Mouse (Mus musculus): ENCODE measurements at regions not wholly inside any gene's neighbourhood (a gene's known extent, or its start where the extent isn't known, plus 50 kb on each side); places are given as distances from the start of the nearest gene placed in this dataset.
A peak's percentile ranks its signal among the peaks of the same experiment; 100 is the strongest.

GRCm38 (mm10) chr10:55416304-55416703 is 690.4 kb upstream of the Msl3l2 start:
- no peak for DNase-seq (ENCODE audit: low read depth)

- peak; percentile 18 for DNase-seq (ENCODE audit: low read depth)
Measured at GRCm38 (mm10) chr10:55416769-55417168, 689.9 kb upstream of the Msl3l2 start.

- DNase-seq (ENCODE audit: low read depth) = peak; percentile 91
Measured at GRCm38 (mm10) chr10:55422391-55422790, 684.3 kb upstream of the Msl3l2 start.

- DNase-seq (ENCODE audit: low read depth) = peak; percentile 77
Measured at GRCm38 (mm10) chr10:55424943-55425342, 681.8 kb upstream of the Msl3l2 start.

Data from 416B (cell line).